Mouse (Mus musculus): ENCODE measurements around the gene Tgif1.

- TF ChIP-seq CTCF (IDR thresholded peaks at IDR 0.05; ENCODE audit: borderline replicate concordance, insufficient read depth, low read length) (no peak), POLR2A (IDR thresholded peaks at IDR 0.05; ENCODE audit: low read depth, low read length) (peak; percentile 29; the same call in 1 of the 2 replicates)
These were observed 5.4 kb downstream of the Tgif1 start for GRCm38 (mm10) chr17:70847751-70848510.
